Mouse (Mus musculus): ENCODE measurements around the gene Prr5l. TPM values are rescaled to one million over a fixed set of nuclear protein-coding genes. Genes with fewer than 3 reads are reported as not detected.

Gene Prr5l
- polyA plus RNA-seq, 1 experiment from 2014 or later: 15.5 TPM

DNA sequence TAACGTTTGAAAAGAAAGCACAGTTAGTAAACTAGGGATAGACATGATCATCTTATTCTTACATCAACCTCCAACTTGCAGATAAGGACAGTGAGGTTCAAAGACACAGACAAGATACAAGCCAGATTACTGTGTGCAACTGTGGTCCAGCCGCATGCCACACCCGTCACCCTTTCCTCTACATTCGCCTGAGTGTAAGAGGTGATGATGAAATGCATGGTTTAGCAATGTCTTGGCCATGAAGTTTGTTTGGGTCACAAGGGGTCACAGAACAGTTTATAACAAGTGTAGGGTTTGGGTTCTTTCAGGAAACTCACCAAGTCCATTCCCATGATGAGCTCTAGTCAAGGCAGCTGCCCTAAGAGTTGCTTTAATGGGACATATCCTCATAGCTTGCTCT lies 14.1 kb downstream of the Prr5l start:
- Histone ChIP-seq H3K9me3 (no peaks in the 10 kb centered on the region), H3K27me3 (0 out of 2 replicates have a peak, but pooled peaks cover 5% of the 10 kb centered on the region), H3K4me1 (0 out of 2 replicates have a peak, but pooled peaks cover 2% of the 10 kb centered on the region), H3K9ac (replicated peaks) (no peak overlapping the region), H3K27ac (replicated peaks) (no peak overlapping the region), H3K4me2 (replicated peaks) (no peak overlapping the region), H3K4me3 (no peak overlapping the region), H3K36me3 (no peaks in the 10 kb centered on the region)
- ATAC-seq (ENCODE audit: low FRiP score, low read depth): no peak
- 96% methylated on average over 4 of the region's 4 CpGs for WGBS

DNA sequence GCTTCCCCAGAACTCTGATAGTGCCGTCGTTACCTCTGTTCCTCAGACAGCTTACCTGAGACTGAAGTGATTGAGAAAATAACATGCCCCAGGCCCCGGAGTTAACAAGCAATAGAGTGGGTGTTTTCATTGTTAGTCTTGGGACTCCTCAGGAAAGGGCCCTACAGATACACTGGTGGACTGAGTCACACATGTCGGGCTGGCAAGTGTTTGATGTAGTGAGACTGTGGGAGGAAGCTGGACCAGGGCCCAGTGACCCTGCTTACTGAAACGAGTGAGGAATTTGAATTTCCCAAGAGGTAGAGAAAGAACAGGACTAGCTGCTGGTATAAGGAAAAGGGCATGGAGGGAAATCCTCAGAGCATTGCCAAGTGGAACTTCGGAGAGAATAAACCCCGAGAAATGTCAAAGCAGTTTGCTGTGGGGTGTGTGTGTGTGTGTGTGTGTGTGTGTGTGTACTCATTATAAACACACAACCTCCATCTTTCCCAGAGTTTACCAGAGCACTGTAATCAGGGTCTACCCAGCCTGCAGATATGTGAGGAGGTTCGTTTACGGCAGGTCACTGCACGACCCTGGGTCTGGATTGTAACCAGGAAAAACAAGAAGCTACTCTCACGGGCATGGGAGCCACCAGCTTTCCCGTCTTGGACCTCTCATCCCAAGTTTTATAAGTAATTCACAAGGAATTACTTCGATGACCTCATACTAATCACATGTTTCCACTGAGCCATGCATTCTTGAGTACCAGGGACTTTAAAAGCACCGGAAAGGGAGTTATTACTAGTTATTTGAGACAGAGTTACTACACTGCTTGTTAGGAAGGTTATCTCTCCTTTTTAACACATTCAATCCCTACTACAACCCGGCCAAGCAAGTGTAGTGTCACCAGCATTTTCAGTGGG lies 20.4 kb downstream of the Prr5l start:
- WGBS: 82% methylated on average over 15 of the region's 15 CpGs
- Histone ChIP-seq H3K4me3 (no peak overlapping the region), H3K4me1 (no peaks in the 10 kb centered on the region), H3K36me3 (no peaks in the 10 kb centered on the region), H3K4me2 (replicated peaks) (no peak overlapping the region), H3K27me3 (no peaks in the 10 kb centered on the region), H3K9ac (replicated peaks) (no peak overlapping the region), H3K9me3 (no peaks in the 10 kb centered on the region), H3K27ac (replicated peaks) (no peak overlapping the region)
- ATAC-seq (ENCODE audit: low FRiP score, low read depth): no peak

DNA sequence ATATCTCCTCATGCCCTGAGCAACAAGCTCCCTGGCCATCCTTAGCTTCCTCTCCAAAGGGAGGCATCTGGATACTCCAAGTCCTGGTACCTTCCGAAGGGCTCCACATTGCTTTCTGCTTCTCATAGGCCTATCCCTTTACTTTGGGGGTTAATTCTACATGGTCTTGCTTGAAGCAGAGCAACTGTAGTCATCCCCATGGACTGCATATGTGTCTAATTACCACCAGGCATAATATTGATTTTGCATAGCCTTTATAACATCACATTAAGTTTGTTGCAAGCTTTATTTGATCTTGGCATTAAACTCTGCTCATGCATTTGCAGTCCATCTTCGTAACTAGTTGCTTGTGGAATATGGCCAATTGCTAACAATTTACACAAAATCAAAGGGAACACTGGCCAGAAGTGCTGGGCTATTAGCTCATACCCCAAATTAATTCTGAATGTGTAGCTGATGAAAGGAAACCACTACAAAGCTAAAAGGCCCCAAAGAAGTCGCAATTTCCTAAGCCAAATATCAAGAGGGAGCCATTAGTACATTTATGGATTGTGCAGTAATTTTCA lies 21.8 kb downstream of the Prr5l start:
- no peaks in the 10 kb centered on the region for H3K9me3 ChIP-seq
- H3K4me2 ChIP-seq (replicated peaks): no peak overlapping the region
- 89% methylated on average over 3 of the region's 3 CpGs for WGBS
- H3K4me3 ChIP-seq: no peak overlapping the region
- no peak overlapping the region for H3K9ac ChIP-seq (replicated peaks)
- no peaks in the 10 kb centered on the region for H3K36me3 ChIP-seq
- no peaks in the 10 kb centered on the region for H3K4me1 ChIP-seq
- H3K27ac ChIP-seq (replicated peaks): no peak overlapping the region
- H3K27me3 ChIP-seq: no peaks in the 10 kb centered on the region
- no peak for ATAC-seq (ENCODE audit: low FRiP score, low read depth)

DNA sequence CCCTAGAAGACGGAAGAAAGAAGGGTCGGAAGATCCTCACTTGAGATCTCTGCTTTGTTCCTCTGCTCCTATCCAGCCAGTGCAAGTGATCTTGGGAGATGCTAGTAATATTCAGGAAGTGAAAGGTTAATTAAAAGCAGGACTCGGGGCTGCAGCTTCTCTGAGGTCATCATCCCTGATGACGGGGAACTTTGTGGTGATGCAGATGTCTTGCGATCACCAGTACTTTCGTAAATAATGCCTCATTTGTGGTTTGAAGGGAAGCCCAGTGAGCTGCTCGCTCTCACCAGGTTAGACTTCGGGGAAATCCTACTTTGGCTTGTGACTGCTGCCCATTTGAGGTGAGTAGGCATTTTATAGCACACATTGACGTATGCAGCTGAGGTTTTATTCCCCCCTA lies 26.7 kb downstream of the Prr5l start:
- Histone ChIP-seq H3K27me3 (no peaks in the 10 kb centered on the region), H3K27ac (replicated peaks) (no peak overlapping the region), H3K4me1 (no peaks in the 10 kb centered on the region), H3K4me2 (replicated peaks) (no peak overlapping the region), H3K36me3 (no peaks in the 10 kb centered on the region), H3K9ac (replicated peaks) (no peak overlapping the region), H3K4me3 (no peak overlapping the region), H3K9me3 (no peaks in the 10 kb centered on the region)
- 85% methylated on average over 9 of the region's 9 CpGs for whole genome bisulfite sequencing
- no peak for ATAC-seq (ENCODE audit: low FRiP score, low read depth)

DNA sequence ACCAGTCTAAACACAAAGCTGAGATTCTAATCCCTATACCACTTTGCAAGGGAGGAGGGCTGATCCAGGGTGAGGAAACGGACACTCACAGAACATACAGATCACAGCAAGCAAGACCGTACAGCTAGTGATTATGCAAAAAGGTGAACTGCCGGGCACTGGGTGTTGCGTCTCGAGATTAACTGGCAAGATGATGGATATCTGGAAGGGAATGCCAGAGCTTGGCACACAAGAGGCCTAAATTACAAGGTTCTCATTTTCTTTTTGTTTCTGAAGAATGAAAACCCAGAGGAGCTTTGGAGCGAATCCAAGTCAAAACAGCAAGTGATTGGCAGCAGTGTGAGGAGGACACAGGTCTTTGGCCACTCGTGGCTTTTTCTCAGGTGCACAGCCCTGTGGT lies 28.0 kb downstream of the Prr5l start:
- WGBS: 81% methylated on average over 7 of the region's 7 CpGs
- H3K27ac ChIP-seq (replicated peaks): no peak overlapping the region

DNA sequence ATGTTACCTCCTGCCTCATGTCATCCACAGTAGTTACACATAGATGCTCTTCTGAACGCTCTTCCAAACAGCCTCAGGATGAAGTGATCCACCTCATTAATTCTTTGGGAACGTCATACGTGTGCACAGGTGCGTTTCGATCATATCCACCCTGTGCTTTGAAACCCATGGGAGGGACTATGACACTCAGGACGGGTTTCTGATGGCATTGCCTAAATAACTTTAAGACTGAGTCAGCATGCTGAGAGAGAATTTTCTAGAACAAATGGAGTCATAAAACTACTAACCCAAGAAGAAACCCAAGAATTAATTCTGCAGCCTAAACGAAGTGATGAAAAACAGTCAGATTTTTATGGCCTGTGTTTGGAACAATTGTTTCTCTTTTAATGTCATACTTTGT lies 40.1 kb downstream of the Prr5l start:
- Histone ChIP-seq H3K9ac (replicated peaks) (no peak overlapping the region), H3K4me3 (no peak overlapping the region), H3K4me2 (replicated peaks) (no peak overlapping the region), H3K27ac (replicated peaks) (no peak overlapping the region), H3K36me3 (no peaks in the 10 kb centered on the region), H3K9me3 (no peaks in the 10 kb centered on the region), H3K4me1 (no peaks in the 10 kb centered on the region), H3K27me3 (no peaks in the 10 kb centered on the region)
- WGBS: 89% methylated on average over 7 of the region's 7 CpGs
- ATAC-seq (ENCODE audit: low FRiP score, low read depth): no peak

More for the DNA sequence above, 28.0 kb downstream of the Prr5l start:
- Histone ChIP-seq H3K36me3 (no peaks in the 10 kb centered on the region), H3K27me3 (no peaks in the 10 kb centered on the region), H3K9ac (replicated peaks) (no peak overlapping the region), H3K4me3 (no peak overlapping the region), H3K4me2 (replicated peaks) (no peak overlapping the region), H3K4me1 (no peaks in the 10 kb centered on the region), H3K9me3 (no peaks in the 10 kb centered on the region)
- no peak for ATAC-seq (ENCODE audit: low FRiP score, low read depth)

DNA sequence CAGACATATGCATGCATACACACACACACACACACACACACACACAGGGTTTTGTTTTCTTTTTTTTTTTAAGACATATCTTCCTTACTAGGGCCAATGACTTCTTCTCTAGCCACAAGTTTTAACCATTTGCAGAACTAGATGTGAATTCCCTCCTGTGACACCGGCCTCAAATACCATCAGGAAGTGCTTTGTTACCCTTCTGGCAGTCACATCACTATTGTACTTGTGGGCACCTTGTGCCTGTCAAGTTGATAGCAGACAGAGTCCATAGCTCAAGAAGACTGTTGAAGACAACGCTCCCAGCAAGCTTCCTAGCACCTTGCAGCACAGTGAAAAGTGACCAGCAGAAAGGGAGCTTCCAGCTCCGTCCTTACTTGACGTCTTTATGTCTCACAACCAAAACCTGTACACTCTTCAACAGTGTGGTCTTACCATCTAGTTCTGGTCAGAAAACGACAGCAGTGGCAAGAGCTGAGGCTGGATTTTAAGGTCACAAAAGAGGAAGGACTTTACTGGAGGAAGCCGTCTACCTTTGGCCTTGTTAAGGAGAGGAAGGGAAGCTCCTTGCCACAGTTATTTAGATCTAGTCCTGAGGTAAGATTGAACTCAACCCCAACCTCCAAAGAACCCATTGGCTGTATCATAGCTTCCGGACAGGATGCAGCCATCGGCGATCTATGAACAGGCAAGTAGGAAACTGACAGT lies 47.9 kb downstream of the Prr5l start:
- H3K4me3 ChIP-seq: no peak overlapping the region
- peaks cover 5% of the 10 kb centered on the region; the same call in 1 of the 2 replicates for H3K4me1 ChIP-seq
- 85% methylated on average over 9 of the region's 9 CpGs for WGBS
- no peak overlapping the region for H3K9ac ChIP-seq (replicated peaks)
- ATAC-seq (ENCODE audit: low FRiP score, low read depth): no peak
- no peaks in the 10 kb centered on the region for H3K27me3 ChIP-seq
- no peaks in the 10 kb centered on the region for H3K36me3 ChIP-seq
- no peaks in the 10 kb centered on the region for H3K9me3 ChIP-seq
- no peak overlapping the region for H3K27ac ChIP-seq (replicated peaks)
- H3K4me2 ChIP-seq (replicated peaks): no peak overlapping the region

DNA sequence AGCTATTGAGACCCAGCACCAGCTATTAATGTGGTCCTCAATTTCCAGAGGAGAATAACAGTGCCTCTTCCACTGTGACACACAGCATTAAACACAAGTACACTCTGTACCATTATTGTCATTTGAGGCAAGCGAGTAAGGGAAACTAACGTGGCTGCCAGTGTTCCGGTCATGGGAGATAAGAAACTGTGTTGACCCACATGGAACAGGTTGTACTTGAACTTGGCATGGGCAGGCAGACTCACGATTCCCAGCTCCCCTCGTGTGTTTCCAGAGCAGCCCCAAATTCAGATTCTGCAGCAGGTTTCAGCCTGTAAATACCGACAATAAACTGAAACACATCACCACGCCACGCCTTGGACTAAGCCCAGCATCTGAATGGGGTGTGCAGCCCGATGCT lies 50.5 kb downstream of the Prr5l start:
- Histone ChIP-seq H3K9ac (replicated peaks) (no peak overlapping the region), H3K27ac (replicated peaks) (no peak overlapping the region), H3K36me3 (no peaks in the 10 kb centered on the region), H3K27me3 (no peaks in the 10 kb centered on the region), H3K9me3 (no peaks in the 10 kb centered on the region), H3K4me1 (peaks cover 8% of the 10 kb centered on the region; the same call in 1 of the 2 replicates), H3K4me2 (replicated peaks) (no peak overlapping the region), H3K4me3 (no peak overlapping the region)
- WGBS: 90% methylated on average over 9 of the region's 9 CpGs
- ATAC-seq (ENCODE audit: low FRiP score, low read depth): no peak

DNA sequence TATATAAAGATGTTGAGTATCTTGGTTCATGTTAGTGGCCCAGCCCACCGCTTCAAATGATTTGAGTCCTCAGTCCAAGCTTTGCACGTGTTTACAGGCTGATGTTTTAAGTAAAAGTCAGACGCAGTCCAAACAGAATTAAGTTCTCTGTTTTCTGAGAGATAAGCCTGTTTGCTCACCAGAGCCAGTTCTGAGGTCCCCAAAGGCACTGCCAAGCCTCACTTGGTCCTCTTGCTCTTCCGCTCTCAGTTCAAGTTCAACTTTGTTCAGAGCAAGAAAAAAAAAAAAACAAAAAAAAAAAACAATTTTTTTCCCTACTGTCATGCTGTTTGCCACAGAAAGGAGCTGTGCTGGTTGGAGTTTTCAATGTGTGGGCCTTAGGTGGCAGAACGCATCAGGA lies 51.0 kb downstream of the Prr5l start:
- Histone ChIP-seq H3K9ac (replicated peaks) (no peak overlapping the region), H3K36me3 (no peaks in the 10 kb centered on the region), H3K4me3 (no peak overlapping the region), H3K9me3 (no peaks in the 10 kb centered on the region), H3K4me1 (peaks cover 8% of the 10 kb centered on the region; the same call in 1 of the 2 replicates), H3K4me2 (replicated peaks) (no peak overlapping the region), H3K27me3 (no peaks in the 10 kb centered on the region), H3K27ac (replicated peaks) (no peak overlapping the region)
- ATAC-seq (ENCODE audit: low FRiP score, low read depth): no peak
- WGBS: 87% methylated on average over 5 of the region's 5 CpGs

DNA sequence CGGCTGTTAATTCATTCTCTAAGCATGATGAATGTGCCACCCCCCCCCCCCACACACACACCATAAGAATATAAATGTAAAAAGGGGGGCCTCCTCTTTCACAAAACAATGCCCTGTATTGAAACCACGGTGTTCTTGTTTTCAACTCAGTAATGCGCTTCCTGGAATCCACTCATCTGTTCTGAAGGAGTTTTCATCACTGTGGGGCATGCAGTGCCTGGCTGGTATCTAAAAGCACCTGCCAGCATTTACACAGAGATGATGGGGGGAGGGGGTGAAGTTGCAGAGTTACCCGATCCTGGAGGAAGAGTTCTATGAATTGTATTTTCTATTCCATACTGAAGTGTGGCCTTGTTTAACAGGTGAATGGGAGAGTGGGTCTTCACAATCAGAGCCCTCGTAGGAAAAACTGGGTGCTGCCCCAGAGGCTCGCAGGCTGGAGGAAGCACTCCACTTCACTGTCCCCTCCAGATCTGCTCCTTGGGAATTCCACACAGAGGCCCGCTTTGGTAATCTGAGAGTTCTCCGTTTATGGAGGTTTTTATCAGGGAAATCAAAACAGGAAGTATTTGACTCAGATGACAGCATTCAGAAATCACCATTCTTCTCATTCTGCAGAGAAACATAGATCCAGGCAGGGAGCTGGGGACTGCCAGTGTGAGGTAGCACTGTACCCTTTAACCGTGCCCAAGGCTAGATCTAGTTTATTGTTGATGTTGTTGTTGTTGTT lies 52.5 kb downstream of the Prr5l start:
- H3K36me3 ChIP-seq: no peaks in the 10 kb centered on the region
- no peaks in the 10 kb centered on the region; the same call in 1 of the 2 replicates for H3K27me3 ChIP-seq
- no peak overlapping the region for H3K4me2 ChIP-seq (replicated peaks)
- H3K9me3 ChIP-seq: no peaks in the 10 kb centered on the region
- no peak overlapping the region for H3K27ac ChIP-seq (replicated peaks)
- ATAC-seq (ENCODE audit: low FRiP score, low read depth): no peak
- H3K9ac ChIP-seq (replicated peaks): no peak overlapping the region
- WGBS: 62% methylated on average over 9 of the region's 9 CpGs
- H3K4me1 ChIP-seq: peaks cover 8% of the 10 kb centered on the region; the same call in 1 of the 2 replicates
- no peak overlapping the region for H3K4me3 ChIP-seq

DNA sequence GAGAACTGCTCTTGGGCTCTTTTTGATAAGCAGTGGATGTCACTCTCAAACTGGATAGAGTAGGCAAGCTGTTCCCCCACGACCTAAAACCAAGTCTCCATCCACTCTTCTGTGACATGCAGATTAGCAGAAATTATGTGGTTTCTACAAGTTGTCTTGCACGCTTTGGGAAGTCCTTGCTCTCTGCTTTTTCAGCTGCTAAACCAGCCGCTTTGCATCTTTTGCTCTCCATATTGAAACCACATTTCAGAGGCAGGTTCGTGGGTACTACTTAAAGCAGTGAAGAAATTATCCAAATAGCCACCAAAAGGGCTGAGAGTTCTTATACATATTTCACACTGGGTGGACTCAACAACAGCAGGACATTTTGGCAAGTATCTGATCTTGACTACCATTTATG lies 53.8 kb downstream of the Prr5l start:
- no peaks in the 10 kb centered on the region for H3K9me3 ChIP-seq
- no peak overlapping the region for H3K4me3 ChIP-seq
- ATAC-seq (ENCODE audit: low FRiP score, low read depth): no peak
- H3K36me3 ChIP-seq: no peaks in the 10 kb centered on the region
- H3K4me1 ChIP-seq: peaks cover 8% of the 10 kb centered on the region; the same call in 1 of the 2 replicates
- H3K4me2 ChIP-seq (replicated peaks): no peak overlapping the region
- 78% methylated on average over 4 of the region's 4 CpGs for WGBS
- no peak overlapping the region for H3K9ac ChIP-seq (replicated peaks)
- H3K27ac ChIP-seq (replicated peaks): no peak overlapping the region
- no peaks in the 10 kb centered on the region; the same call in 1 of the 2 replicates for H3K27me3 ChIP-seq

All from midbrain, embryonic 12.5 days (tissue).